Comparison of ENCODE assay signal across 40 mouse cellular contexts in the genomic region with DNA sequence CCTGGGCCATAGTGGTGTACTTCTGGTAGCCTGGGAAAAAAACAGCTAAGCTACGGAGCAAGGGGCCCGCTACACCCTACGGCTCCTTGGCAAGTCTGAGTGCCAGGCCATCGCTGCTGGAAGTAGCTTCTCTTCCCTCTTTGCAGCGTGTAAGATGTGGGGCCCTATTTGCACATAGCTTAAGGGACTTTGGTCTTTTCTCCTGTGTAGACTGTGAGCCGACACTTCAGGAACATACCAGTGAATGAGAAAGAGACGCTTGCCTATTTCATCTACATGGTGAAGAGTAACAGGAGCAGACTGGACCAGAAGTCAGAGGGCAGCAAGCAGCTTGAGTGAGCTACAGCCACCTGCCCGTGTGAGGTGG. TPM values are rescaled to one million over a fixed set of nuclear protein-coding genes. Genes with fewer than 3 reads are reported as not detected.
"Had no signal": no experiment of that assay in that cellular context is flagged by ENCODE, and none has a peak within 500 bp of the region (broad histone marks: within the 10 kb centered on the region; RNA-seq: fewer than 3 reads in every experiment).

No protein-coding gene starts in this region.

- H3K4me2 ChIP-seq: heart, embryonic 11.5 days; heart, embryonic 12.5 days; heart, embryonic 13.5 days; heart, embryonic 15.5 days; hindbrain, embryonic 12.5 days; hindbrain, embryonic 13.5 days; hindbrain, embryonic 14.5 days; hindbrain, embryonic 15.5 days; kidney, embryonic 15.5 days had no signal

- H3K9me3 ChIP-seq: heart, embryonic 10.5 days; heart, embryonic 12.5 days; heart, embryonic 13.5 days; heart, embryonic 15.5 days; hindbrain, embryonic 10.5 days; hindbrain, embryonic 12.5 days; hindbrain, embryonic 13.5 days; hindbrain, embryonic 15.5 days; kidney, embryonic 15.5 days had no signal

- DNase-seq: heart, postnatal 10 days; heart, postnatal 14 days; heart, postnatal 36 days; heart, postnatal 4 days; kidney, adult 11 months; kidney, adult 18-20 months; kidney, adult 8-10 months; kidney, adult 9 months; kidney, postnatal 10 days; kidney, postnatal 36 days; kidney, postnatal 4 days; layer of hippocampus, adult 9-11 months; layer of hippocampus, postnatal 36 days had no signal

- H3K27me3 ChIP-seq: heart, embryonic 12.5 days; heart, embryonic 13.5 days; heart, embryonic 15.5 days; hindbrain, embryonic 12.5 days; hindbrain, embryonic 13.5 days; hindbrain, embryonic 15.5 days; kidney, embryonic 15.5 days had no signal

- H3K27ac ChIP-seq: heart, embryonic 10.5 days; heart, embryonic 13.5 days; heart, embryonic 15.5 days; hindbrain, embryonic 10.5 days; hindbrain, embryonic 12.5 days; hindbrain, embryonic 13.5 days; hindbrain, embryonic 14.5 days; hindbrain, embryonic 15.5 days; hindbrain, postnatal 0 days; kidney, embryonic 15.5 days; kidney, postnatal 0 days; layer of hippocampus, adult 2 months; left cerebral cortex, adult 2 months had no signal

- ATAC-seq: hindbrain, embryonic 16.5 days; hindbrain, postnatal 0 days; inflammation-experienced regulatory T-cells, adult 6 months had no signal

- H3K4me3 ChIP-seq: heart, embryonic 10.5 days; heart, embryonic 12.5 days; heart, embryonic 13.5 days; heart, embryonic 15.5 days; hindbrain, embryonic 10.5 days; hindbrain, embryonic 12.5 days; hindbrain, embryonic 13.5 days; hindbrain, embryonic 15.5 days; kidney, embryonic 15.5 days; layer of hippocampus, adult 2 months; left cerebral cortex, adult 2 months had no signal

- H3K9ac ChIP-seq: heart, embryonic 12.5 days; heart, embryonic 13.5 days; heart, embryonic 15.5 days; hindbrain, embryonic 12.5 days; hindbrain, embryonic 13.5 days; hindbrain, embryonic 14.5 days; hindbrain, embryonic 15.5 days; kidney, embryonic 15.5 days had no signal

- H3K4me1 ChIP-seq: hindbrain, embryonic 15.5 days; kidney, embryonic 15.5 days had no signal

RNA-seq across cellular contexts. Expression of a gene that starts 22.9 kb away (rescaled TPM):
- total RNA-seq: heart, postnatal 14 days; heart, postnatal 36 days; hematopoietic stem cell, adult 5-6 weeks; hindbrain, postnatal 0 days; layer of hippocampus, adult 18-20 months; layer of hippocampus, adult 2 months; layer of hippocampus, adult 8-10 months; layer of hippocampus, postnatal 10 days; layer of hippocampus, postnatal 14 days; layer of hippocampus, postnatal 25 days; layer of hippocampus, postnatal 36 days; left cerebral cortex, adult 18-20 months; left cerebral cortex, adult 2 months; left cerebral cortex, adult 8-10 months had no signal
- polyA plus RNA-seq: hindbrain, embryonic 11.5 days; hindbrain, embryonic 13.5 days; hindbrain, embryonic 14.5 days; hindbrain, embryonic 15.5 days; hindbrain, embryonic 16.5 days; hindbrain, postnatal 0 days; inflammation-experienced regulatory T-cells, adult 6 months; kidney, embryonic 14.5 days had no signal
